Mouse (Mus musculus): ENCODE measurements around the gene Bsg.

DNA sequence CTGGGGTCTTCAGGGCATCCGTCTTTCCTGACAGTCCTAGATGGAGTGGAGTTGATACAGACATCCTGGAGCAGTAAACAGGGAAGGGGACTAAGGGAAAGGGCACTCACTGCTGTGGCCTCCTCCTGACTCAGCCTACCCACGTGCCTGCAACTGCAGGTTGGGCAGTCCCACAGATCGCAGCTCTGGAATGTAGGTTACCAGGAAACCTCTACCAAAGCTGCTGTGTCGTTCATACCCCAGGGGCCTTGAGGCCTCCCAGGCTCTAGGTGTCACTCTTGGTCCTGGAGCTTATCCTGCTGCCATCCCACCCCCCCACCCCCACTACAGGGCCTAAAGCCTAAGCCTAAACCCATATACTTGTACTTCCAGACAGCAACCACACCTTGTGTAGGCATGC lies 3.5 kb downstream of the Bsg start:
- TF ChIP-seq TAL1 (IDR thresholded peaks at IDR 0.05; ENCODE audit: low read length): no peak
- no peak for TF ChIP-seq GATA1 (IDR thresholded peaks at IDR 0.05; ENCODE audit: low read length)

All from erythroblast, embryonic 14.5 days (primary cell).